Mouse (Mus musculus) forelimb bud, embryonic 11.5 days (tissue): ENCODE measurements around the gene N4bp2.
A peak's percentile ranks its signal among the peaks of the same experiment; 100 is the strongest.
"Not testable (repeated sequence)": the region's sequence is repeated elsewhere in the genome, so short reads cannot be mapped to it uniquely, and the experiment has no call there.

Experiments
- DNase-seq: peaks from one replicate; pipeline ENCODE4 v3.0.0-alpha.2; 2012; ENCODE audit warnings: low read depth, low spot score

N4bp2 gene

GRCm38 (mm10) chr5:65763088-65763915 is at the start of gene N4bp2:
Gene N4bp2 (plus strand): TSS chr5:65763521.
- DNase-seq: peak; percentile 67

DNA sequence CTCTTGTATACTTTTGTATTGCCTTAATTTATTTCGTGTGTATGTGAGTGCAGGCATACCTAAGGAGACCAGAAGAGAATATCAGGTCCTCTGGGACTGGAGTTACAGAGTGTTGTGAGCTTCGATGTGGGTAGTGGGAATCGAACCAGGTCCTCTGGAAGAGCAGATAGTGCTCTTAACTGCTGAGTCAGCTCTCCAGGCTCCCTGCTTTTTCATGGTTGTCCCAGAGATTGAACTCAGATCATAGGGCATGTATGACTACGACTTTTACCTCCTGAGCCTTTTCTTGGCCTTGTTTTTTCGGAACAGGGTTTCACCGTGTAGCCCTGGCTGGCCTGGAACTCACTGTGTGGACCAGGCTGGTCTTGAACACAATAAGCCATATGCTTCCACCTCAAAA is 48.2 kb upstream of the N4bp2 start:
- DNase-seq: no peak

- no peak for DNase-seq
These were observed 46.0 kb upstream of the N4bp2 start for GRCm38 (mm10) chr5:65717063-65717902.

GRCm38 (mm10) chr5:65717903-65718211 is 45.5 kb upstream of the N4bp2 start:
- not testable (repeated sequence) for DNase-seq

DNA sequence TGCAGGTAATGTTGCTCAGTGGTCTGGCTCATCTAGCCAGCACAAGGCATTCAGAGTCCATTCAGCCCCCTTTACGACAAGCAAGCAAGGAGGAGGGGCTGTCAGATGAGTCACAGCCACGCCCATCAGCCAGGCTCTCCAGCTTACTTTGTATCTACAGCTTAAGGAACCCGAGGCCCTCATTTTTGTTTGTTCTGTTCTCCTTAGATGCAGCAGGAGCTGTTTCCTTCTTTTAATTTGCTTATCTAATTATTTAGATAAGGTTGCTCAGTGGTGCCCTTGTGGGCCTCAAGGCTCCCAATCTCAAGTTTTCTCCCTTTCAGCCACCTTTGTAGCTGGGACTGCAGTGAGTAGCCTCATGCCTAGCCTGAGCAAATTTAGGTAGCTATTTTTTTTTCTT is 45.0 kb upstream of the N4bp2 start:
- DNase-seq: no peak

DNA sequence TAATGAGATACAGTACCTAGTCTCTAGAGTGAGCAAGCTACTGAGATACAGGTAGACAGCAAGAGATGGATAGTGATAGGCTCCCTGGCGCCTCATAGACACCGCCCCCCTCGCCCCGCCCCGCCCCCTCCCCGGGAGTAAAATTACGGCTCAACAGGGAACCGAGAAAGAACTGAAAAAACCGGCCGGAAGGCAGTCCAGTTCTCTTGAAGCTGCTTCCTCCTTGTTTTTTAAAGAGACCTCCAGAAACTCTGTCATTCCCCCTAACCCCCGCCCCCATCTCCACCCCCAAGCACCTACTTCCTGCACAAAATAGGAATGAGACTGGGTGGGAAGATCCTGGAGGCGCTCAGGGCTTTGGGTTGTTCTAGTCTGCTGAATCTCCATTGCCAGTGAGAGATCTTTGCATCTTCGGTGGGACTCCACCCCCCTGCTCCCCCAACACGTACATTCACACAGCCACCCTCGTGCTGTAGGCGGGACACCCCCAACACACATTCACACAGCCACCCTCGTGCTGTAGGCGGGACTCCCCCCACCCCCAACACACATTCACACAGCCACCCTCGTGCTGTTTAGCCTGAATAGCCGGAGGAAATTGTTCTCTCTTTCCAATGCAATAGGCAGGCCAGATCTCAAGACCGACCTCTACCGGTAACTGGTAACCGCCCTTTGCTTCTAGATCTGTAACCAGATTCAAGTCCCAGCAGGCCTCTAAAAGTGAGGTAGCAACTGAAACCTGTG is 38.8 kb upstream of the N4bp2 start:
- DNase-seq: peak; percentile 70

DNA sequence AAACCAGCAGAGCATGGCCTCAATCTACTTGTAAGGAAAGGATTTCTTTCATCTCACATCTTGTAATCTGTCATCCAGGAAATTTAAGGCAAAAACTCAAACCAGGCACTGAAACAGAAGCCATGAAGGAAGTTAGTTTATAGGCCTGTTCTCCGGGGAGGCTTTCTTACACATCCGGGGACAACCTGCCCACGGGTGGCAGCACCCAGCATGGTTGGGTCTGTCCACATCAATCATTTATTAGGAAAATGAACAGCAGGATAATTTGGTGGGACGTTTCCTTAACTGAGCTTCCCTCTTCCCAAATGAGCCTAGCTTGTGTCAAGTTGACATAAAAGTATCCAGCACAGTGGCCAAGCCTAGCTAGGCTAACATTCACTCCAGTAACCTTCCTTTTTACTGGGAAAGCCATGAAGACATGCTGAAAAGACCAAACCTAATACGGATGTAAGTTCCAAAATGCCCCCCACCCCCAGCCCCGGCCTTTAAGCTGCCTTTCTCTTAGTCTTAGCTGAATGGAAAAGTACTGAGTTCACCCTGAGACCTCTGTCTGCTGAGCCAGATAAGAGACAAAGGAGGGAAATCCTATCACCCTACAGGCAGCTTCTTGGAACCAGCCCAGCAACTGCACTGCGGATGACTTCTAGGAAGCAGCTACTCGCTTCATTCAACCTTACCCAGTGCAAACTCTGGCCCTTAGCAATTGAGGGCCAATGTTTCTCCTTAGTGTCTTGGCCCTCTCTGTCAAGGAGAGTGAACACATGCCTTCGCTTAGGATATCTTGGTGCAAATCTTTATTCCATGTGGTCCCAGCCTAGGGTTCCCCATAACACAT is 31.9 kb upstream of the N4bp2 start:
- DNase-seq: no peak

- DNase-seq: no peak
These were observed 27.7 kb upstream of the N4bp2 start for GRCm38 (mm10) chr5:65735601-65736000.

DNA sequence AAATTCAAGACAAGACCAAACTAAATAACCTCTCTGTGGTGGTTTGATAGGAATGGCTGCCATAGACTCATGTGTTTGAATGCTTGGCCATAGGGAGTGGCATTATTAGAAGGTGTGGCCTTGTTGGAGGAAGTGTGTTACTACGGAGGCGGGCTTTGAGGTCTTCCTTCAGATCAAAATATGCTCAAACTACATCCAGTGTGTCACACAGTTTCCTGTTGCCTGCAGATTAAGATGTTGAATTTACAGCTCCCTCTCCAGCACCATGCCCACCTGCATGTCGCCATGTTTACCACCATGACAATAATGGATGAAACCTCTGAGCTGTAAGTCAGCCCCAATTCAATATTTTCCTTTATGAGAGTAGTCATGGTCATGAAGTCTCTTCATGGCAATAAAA is 24.0 kb upstream of the N4bp2 start:
- no peak for DNase-seq

- no peak for DNase-seq
These were observed 16.4 kb upstream of the N4bp2 start for GRCm38 (mm10) chr5:65746908-65747307.

DNA sequence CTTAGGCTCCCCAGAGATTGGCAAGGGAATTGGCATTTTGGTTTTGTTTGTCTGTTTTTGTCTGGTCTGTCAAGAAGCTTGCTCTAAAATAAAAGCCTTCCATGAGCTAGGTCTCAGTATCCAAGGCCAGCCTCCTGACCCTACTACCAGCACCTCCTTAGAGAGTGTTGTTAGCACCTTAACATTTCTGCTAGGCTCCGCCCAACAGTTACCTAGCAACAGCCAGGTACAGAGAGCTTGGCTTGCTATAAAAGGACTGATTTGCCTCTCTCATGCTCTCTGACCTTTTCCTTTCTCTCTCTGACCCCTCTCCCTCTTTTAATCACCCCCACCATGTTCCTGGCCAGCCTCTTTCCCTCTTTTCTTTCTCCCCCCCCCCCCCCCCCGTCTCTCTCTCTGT is 14.9 kb upstream of the N4bp2 start:
- DNase-seq: no peak

DNA sequence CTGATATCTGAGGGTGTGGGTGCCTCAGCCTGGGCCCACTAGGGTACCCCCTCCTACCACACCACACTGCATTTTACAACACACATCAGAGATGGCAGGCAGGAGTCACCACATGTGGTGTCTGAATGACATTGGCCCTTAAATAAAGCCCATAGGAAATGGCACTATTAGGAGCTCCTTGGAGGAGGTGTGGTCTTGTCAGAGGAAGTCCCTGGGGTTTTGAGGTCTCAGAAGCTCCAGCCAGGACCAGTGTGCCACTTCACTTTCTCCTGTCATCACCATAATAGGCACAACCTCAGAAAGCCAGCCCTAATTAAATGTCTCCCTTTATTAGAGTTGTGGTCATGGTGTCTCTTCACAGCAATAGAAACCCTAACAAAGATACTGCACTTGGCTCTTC is 14.4 kb upstream of the N4bp2 start:
- no peak for DNase-seq

GRCm38 (mm10) chr5:65752021-65752420 is 11.3 kb upstream of the N4bp2 start:
- DNase-seq: no peak

- DNase-seq: no peak
These were observed 7.5 kb upstream of the N4bp2 start for GRCm38 (mm10) chr5:65755859-65756258.

GRCm38 (mm10) chr5:65757110-65757509 is 6.2 kb upstream of the N4bp2 start:
- DNase-seq: no peak

GRCm38 (mm10) chr5:65760041-65760440 is 3.3 kb upstream of the N4bp2 start:
- no peak for DNase-seq

GRCm38 (mm10) chr5:65760599-65760998 is 2.7 kb upstream of the N4bp2 start:
- DNase-seq: no peak

DNA sequence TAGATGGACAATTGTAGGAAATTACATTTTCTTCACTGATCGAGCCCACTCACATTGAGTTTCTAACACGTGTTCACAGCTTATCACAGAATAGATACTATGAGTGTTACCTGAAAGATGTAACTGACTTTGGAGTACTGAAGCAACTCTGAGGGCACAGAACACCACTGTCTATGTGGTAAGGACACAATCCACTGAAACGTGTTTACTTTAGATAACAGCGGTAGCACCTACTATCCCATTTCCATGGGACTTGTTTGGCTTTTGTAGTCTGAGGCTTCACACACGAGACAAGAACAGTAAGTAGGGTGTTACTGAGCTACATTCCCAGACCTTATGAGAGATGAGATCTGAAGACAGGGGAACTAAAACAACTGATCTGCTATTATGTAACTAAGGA is 2.3 kb upstream of the N4bp2 start:
- DNase-seq: no peak

GRCm38 (mm10) chr5:65761921-65762320 is 1.4 kb upstream of the N4bp2 start:
- DNase-seq: peak; percentile 52

GRCm38 (mm10) chr5:65762686-65763085 is 635 bp upstream of the N4bp2 start:
- no peak for DNase-seq
